8 mouse cellular contexts compared by ENCODE assay signal in the genomic region with DNA sequence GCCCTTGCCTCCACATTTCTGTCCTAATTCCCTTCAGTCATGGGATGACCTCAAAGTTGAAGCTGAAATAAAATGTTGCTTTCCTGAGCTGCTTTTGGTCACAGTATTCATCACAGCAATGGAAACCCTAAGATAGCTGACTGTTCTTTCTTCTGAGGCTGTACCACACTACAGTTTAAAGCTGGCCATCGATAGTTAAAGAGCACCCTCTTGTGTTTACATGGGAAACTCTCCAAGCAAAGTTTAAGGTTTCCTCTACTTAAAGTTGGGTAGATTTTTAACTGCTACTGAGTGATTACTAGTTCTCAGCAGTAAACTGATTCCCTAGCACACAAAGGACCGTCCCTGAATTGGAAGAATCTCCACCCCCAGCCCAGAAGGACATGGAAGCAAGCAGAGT. TPM values are rescaled to one million over a fixed set of nuclear protein-coding genes. Genes with fewer than 3 reads are reported as not detected.
DNase-seq lines count a peak whose midpoint lies in the region; ATAC-seq and TF ChIP-seq lines count a peak whose summit lies in the region.
"Had no signal": no experiment of that assay in that cellular context is flagged by ENCODE, and none has a peak within 500 bp of the region (broad histone marks: within the 10 kb centered on the region; RNA-seq: fewer than 3 reads in every experiment).

No protein-coding gene starts in this region.

- H3K27me3 ChIP-seq in kidney, embryonic 15.5 days, result no peaks in the 10 kb centered on the region

- peaks cover 95% of the 10 kb centered on the region for H3K36me3 ChIP-seq in kidney, embryonic 15.5 days

- 28% methylated on average over 2 of the region's 2 CpGs for WGBS in lung, adult 2 months
- WGBS in kidney, embryonic 15.5 days, result 39% methylated on average over 2 of the region's 2 CpGs

- TF ChIP-seq CTCF in lung, adult 2 months (IDR thresholded peaks at IDR 0.05; ENCODE audit: insufficient read depth, low read length), result peak; percentile 32; the same call in 1 of the 2 replicates

- H3K4me1 ChIP-seq in lung, adult 2 months (ENCODE audit: control insufficient read depth, insufficient read depth, low read length), result peaks cover 6% of the 10 kb centered on the region
- H3K4me1 ChIP-seq in kidney, embryonic 15.5 days, result no peaks in the 10 kb centered on the region

- no peaks in the 10 kb centered on the region for H3K9me3 ChIP-seq in kidney, embryonic 15.5 days (replicated peaks)

- H3K4me2 ChIP-seq in kidney, embryonic 15.5 days, result no peak overlapping the region

- no peak overlapping the region for H3K4me3 ChIP-seq in lung, adult 2 months (replicated peaks; ENCODE audit: extremely low read depth, low read depth, low read length)
- no peak overlapping the region for H3K4me3 ChIP-seq in kidney, embryonic 15.5 days (replicated peaks)

- TF ChIP-seq POLR2A in lung, adult 2 months (IDR thresholded peaks at IDR 0.05; ENCODE audit: borderline replicate concordance, extremely low read depth, low read depth, low read length), result no peak

- DNase-seq in lung, adult 2 months, result no peak
- DNase-seq in lung, adult 18-20 months, result no peak
- DNase-seq in NIH3T3 (ENCODE audit: low read depth), result peak; percentile 71
- peak; percentile 39 for DNase-seq in retina, embryonic 14.5 days (ENCODE audit: low spot score)
- no peak for DNase-seq in spleen, postnatal 10 days (ENCODE audit: low spot score in 2 of 2)
- DNase-seq: spleen, adult 18-20 months had no signal

- H3K9ac ChIP-seq in kidney, embryonic 15.5 days, result no peak overlapping the region

- ATAC-seq in erythroblast, adult 5-6 weeks (replicated peaks; ENCODE audit: low FRiP score, poor library complexity, severe bottlenecking), result peak; percentile 71
- ATAC-seq in kidney, embryonic 15.5 days (replicated peaks; ENCODE audit: low FRiP score), result no peak

- no peak overlapping the region for H3K27ac ChIP-seq in kidney, embryonic 15.5 days

RNA-seq across cellular contexts. Expression of gene Sae1, which starts 13.9 kb away (rescaled TPM):
- polyA plus RNA-seq in lung, adult 2 months (2012; rRNA removed), result 20.7 and 31.0 TPM in 2 replicates
- 19.4 and 29.5 TPM in 2 replicates for total RNA-seq in erythroblast, adult 5-6 weeks (2015; ENCODE audit: low replicate concordance)
- total RNA-seq in erythroblast, adult 5-6 weeks (2017; ENCODE audit: low replicate concordance), result 61.9 and 62.0 TPM in 2 replicates
- polyA plus RNA-seq in kidney, embryonic 15.5 days (2015; fragmentation: Nextera tagmentation; extraction: Ambion mirVana), result 327 and 334 TPM in 2 replicates

RNA-seq across cellular contexts. Expression of gene Zc3h4, which starts 27.0 kb away (rescaled TPM):
- 44.9 and 45.9 TPM in 2 replicates for polyA plus RNA-seq in lung, adult 2 months (2012; rRNA removed)
- 37.4 and 37.7 TPM in 2 replicates for total RNA-seq in erythroblast, adult 5-6 weeks (2015; ENCODE audit: low replicate concordance)
- 82.9 and 103 TPM in 2 replicates for total RNA-seq in erythroblast, adult 5-6 weeks (2017; ENCODE audit: low replicate concordance)
- 15.5 and 17.1 TPM in 2 replicates for polyA plus RNA-seq in kidney, embryonic 15.5 days (2015; fragmentation: Nextera tagmentation; extraction: Ambion mirVana)

Comparison
In these comparisons a context has a peak if more than half of its experiments do, and no peak if none do; other contexts are left out.
1. DNase-seq: peak in NIH3T3 (single experiment) and retina, embryonic 14.5 days (single experiment); none in lung, adult 2 months (single experiment), lung, adult 18-20 months (0 of 2) and spleen, postnatal 10 days (0 of 2).
2. RNA of gene Sae1, which starts 13.9 kb away (polyA plus RNA-seq): 327 to 334 TPM in kidney, embryonic 15.5 days; 20.7 to 31.0 TPM in lung, adult 2 months; every median in the first group is over 10 times any median in the second.